Mouse (Mus musculus): ENCODE measurements around the gene Dgki. TPM values are rescaled to one million over a fixed set of nuclear protein-coding genes. Genes with fewer than 3 reads are reported as not detected.

The Dgki gene
- polyA plus RNA-seq, 1 experiment from 2014 or later, result 0.63 TPM

- Histone ChIP-seq H3K36me3 (no peaks in the 10 kb centered on the region), H3K4me1 (peaks cover 6% of the 10 kb centered on the region; the same call in 1 of the 2 replicates), H3K27ac (replicated peaks) (no peak overlapping the region), H3K27me3 (ENCODE audit: low read depth, poor library complexity, severe bottlenecking) (no peaks in the 10 kb centered on the region), H3K9me3 (replicated peaks) (no peaks in the 10 kb centered on the region), H3K4me3 (no peak overlapping the region)
- WGBS, result 85% methylated on average over 4 of the region's 4 CpGs
- no peak for DNase-seq (ENCODE audit: low spot score)
Observed at GRCm38 (mm10) chr6:36834695-36835265, 465.2 kb downstream of the Dgki start.

GRCm38 (mm10) chr6:36832681-36833080 lies 467.3 kb downstream of the Dgki start:
- no peak for DNase-seq (ENCODE audit: low spot score)
- H3K4me3 ChIP-seq, result no peak overlapping the region
- no peak overlapping the region for H3K27ac ChIP-seq (replicated peaks)
- H3K36me3 ChIP-seq, result no peaks in the 10 kb centered on the region
- peaks cover 6% of the 10 kb centered on the region; the same call in 1 of the 2 replicates for H3K4me1 ChIP-seq
- H3K9me3 ChIP-seq (replicated peaks), result 0 out of 2 replicates have a peak, but pooled peaks cover 3% of the 10 kb centered on the region
- 83% methylated on average over 4 of the region's 4 CpGs for WGBS
- H3K27me3 ChIP-seq (ENCODE audit: low read depth, poor library complexity, severe bottlenecking), result no peaks in the 10 kb centered on the region

- Histone ChIP-seq H3K4me3 (no peak overlapping the region), H3K9me3 (replicated peaks) (0 out of 2 replicates have a peak, but pooled peaks cover 3% of the 10 kb centered on the region), H3K36me3 (no peaks in the 10 kb centered on the region), H3K4me1 (peaks cover 6% of the 10 kb centered on the region; the same call in 1 of the 2 replicates), H3K27me3 (ENCODE audit: low read depth, poor library complexity, severe bottlenecking) (no peaks in the 10 kb centered on the region), H3K27ac (replicated peaks) (no peak overlapping the region)
- WGBS, result 85% methylated on average over 2 of the region's 2 CpGs
- no peak for DNase-seq (ENCODE audit: low spot score)
Observed at GRCm38 (mm10) chr6:36832207-36832606, 467.8 kb downstream of the Dgki start.

- Histone ChIP-seq H3K9me3 (replicated peaks) (0 out of 2 replicates have a peak, but pooled peaks cover 3% of the 10 kb centered on the region), H3K4me1 (no peaks in the 10 kb centered on the region), H3K27me3 (ENCODE audit: low read depth, poor library complexity, severe bottlenecking) (no peaks in the 10 kb centered on the region), H3K4me3 (no peak overlapping the region), H3K27ac (replicated peaks) (no peak overlapping the region), H3K36me3 (no peaks in the 10 kb centered on the region)
- DNase-seq (ENCODE audit: low spot score), result no peak
- WGBS, result 89% methylated on average over 9 of the region's 9 CpGs
Observed at GRCm38 (mm10) chr6:36830371-36830925, 469.5 kb downstream of the Dgki start.

GRCm38 (mm10) chr6:36819784-36820050 lies 480.3 kb downstream of the Dgki start:
- DNase-seq (ENCODE audit: low spot score), result no peak
- no peaks in the 10 kb centered on the region for H3K27me3 ChIP-seq (ENCODE audit: low read depth, poor library complexity, severe bottlenecking)
- no peak overlapping the region for H3K4me3 ChIP-seq
- H3K27ac ChIP-seq (replicated peaks), result no peak overlapping the region
- peaks cover 12% of the 10 kb centered on the region for H3K4me1 ChIP-seq
- no peaks in the 10 kb centered on the region for H3K36me3 ChIP-seq
- no peaks in the 10 kb centered on the region for H3K9me3 ChIP-seq (replicated peaks)

GRCm38 (mm10) chr6:36819019-36819783 lies 480.8 kb downstream of the Dgki start:
- Histone ChIP-seq H3K4me1 (peaks cover 12% of the 10 kb centered on the region), H3K4me3 (no peak overlapping the region), H3K9me3 (replicated peaks) (no peaks in the 10 kb centered on the region), H3K27me3 (ENCODE audit: low read depth, poor library complexity, severe bottlenecking) (no peaks in the 10 kb centered on the region), H3K27ac (replicated peaks) (no peak overlapping the region), H3K36me3 (no peaks in the 10 kb centered on the region)
- no peak for DNase-seq (ENCODE audit: low spot score)
- WGBS, result 69% methylated on average over 8 of the region's 8 CpGs

- no peaks in the 10 kb centered on the region for H3K9me3 ChIP-seq (replicated peaks)
- H3K36me3 ChIP-seq, result no peaks in the 10 kb centered on the region
- WGBS, result 90% methylated on average over 4 of the region's 4 CpGs
- DNase-seq (ENCODE audit: low spot score), result no peak
- H3K27ac ChIP-seq (replicated peaks), result no peak overlapping the region
- peaks cover 12% of the 10 kb centered on the region for H3K4me1 ChIP-seq
- H3K4me3 ChIP-seq, result no peak overlapping the region
- no peaks in the 10 kb centered on the region for H3K27me3 ChIP-seq (ENCODE audit: low read depth, poor library complexity, severe bottlenecking)
Observed at GRCm38 (mm10) chr6:36818281-36819018, 481.5 kb downstream of the Dgki start.

- Histone ChIP-seq H3K4me3 (no peak overlapping the region), H3K9me3 (replicated peaks) (no peaks in the 10 kb centered on the region), H3K27ac (replicated peaks) (no peak overlapping the region), H3K36me3 (no peaks in the 10 kb centered on the region), H3K27me3 (ENCODE audit: low read depth, poor library complexity, severe bottlenecking) (peaks cover 8% of the 10 kb centered on the region; the same call in 1 of the 2 replicates), H3K4me1 (peaks cover 12% of the 10 kb centered on the region)
- 94% methylated on average over 3 of the region's 3 CpGs for WGBS
- DNase-seq (ENCODE audit: low spot score), result no peak
Observed at GRCm38 (mm10) chr6:36816666-36817065, 483.3 kb downstream of the Dgki start.

GRCm38 (mm10) chr6:36815992-36816391 lies 484.0 kb downstream of the Dgki start:
- H3K27ac ChIP-seq (replicated peaks), result no peak overlapping the region
- peaks cover 15% of the 10 kb centered on the region for H3K27me3 ChIP-seq (ENCODE audit: low read depth, poor library complexity, severe bottlenecking)
- H3K4me3 ChIP-seq, result no peak overlapping the region
- no peak for DNase-seq (ENCODE audit: low spot score)
- H3K4me1 ChIP-seq, result peaks cover 14% of the 10 kb centered on the region
- 93% methylated on average over 2 of the region's 2 CpGs for WGBS
- H3K9me3 ChIP-seq (replicated peaks), result no peaks in the 10 kb centered on the region
- H3K36me3 ChIP-seq, result no peaks in the 10 kb centered on the region

GRCm38 (mm10) chr6:36812666-36813515 lies 487.1 kb downstream of the Dgki start:
- no peak overlapping the region for H3K4me3 ChIP-seq
- 83% methylated on average over 7 of the region's 7 CpGs for WGBS
- peaks cover 34% of the 10 kb centered on the region for H3K4me1 ChIP-seq

GRCm38 (mm10) chr6:36810448-36810847 lies 489.5 kb downstream of the Dgki start:
- Histone ChIP-seq H3K4me3 (peak overlapping the region; percentile 72), H3K9me3 (replicated peaks) (no peaks in the 10 kb centered on the region), H3K4me1 (peaks cover 41% of the 10 kb centered on the region), H3K27me3 (ENCODE audit: low read depth, poor library complexity, severe bottlenecking) (peaks cover 50% of the 10 kb centered on the region), H3K27ac (replicated peaks) (peak overlapping the region; percentile 89), H3K36me3 (peaks cover 16% of the 10 kb centered on the region)
- DNase-seq (ENCODE audit: low spot score), result peak; percentile 36
- WGBS, result 9% methylated on average over 5 of the region's 5 CpGs

More at GRCm38 (mm10) chr6:36812666-36813515, 487.1 kb downstream of the Dgki start:
- Histone ChIP-seq H3K9me3 (replicated peaks) (no peaks in the 10 kb centered on the region), H3K36me3 (no peaks in the 10 kb centered on the region), H3K27ac (replicated peaks) (no peak overlapping the region), H3K27me3 (ENCODE audit: low read depth, poor library complexity, severe bottlenecking) (peaks cover 42% of the 10 kb centered on the region)
- DNase-seq (ENCODE audit: low spot score), result no peak

GRCm38 (mm10) chr6:36809747-36810285 lies 490.2 kb downstream of the Dgki start, which contains the start of gene Ptn:
TSS of gene Ptn (minus strand) at chr6:36810220.
- Histone ChIP-seq H3K4me1 (peaks cover 41% of the 10 kb centered on the region), H3K9me3 (replicated peaks) (no peaks in the 10 kb centered on the region), H3K36me3 (peaks cover 21% of the 10 kb centered on the region), H3K27ac (replicated peaks) (peak within 1 kb of the TSS; percentile 89), H3K27me3 (ENCODE audit: low read depth, poor library complexity, severe bottlenecking) (peaks cover 50% of the 10 kb centered on the region), H3K4me3 (peak within 1 kb of the TSS; percentile 72)
- DNase-seq (ENCODE audit: low spot score), result peak; percentile 73
- under 1% methylated on average over 15 of the region's 15 CpGs for WGBS

Measured in midbrain, embryonic 10.5 days (tissue).